Mouse (Mus musculus) kidney, adult 2 months (tissue): Measurements from ENCODE around the gene Fosl2.

ENCODE experiments used
- CTCF ChIP-seq: fragments of 200-500 bp; conservative IDR thresholded peaks from 2 replicates; pipeline ENCODE4 v1.5.1; 2011; ENCODE audit warnings: low read depth, mild to moderate bottlenecking, control low read depth, low read length, moderate library complexity, mixed read lengths; ENCODE audit not compliant: insufficient read depth, insufficient read length
- POLR2A ChIP-seq: fragments of 200-500 bp; IDR thresholded peaks from one replicate; pipeline ENCODE4 v1.6.1; 2011; ENCODE audit warnings: low read depth, low read length, control low read depth

GRCm38 (mm10) chr5:32155927-32156326 lies 20.3 kb downstream of the Fosl2 start:
- TF ChIP-seq POLR2A (no peak), CTCF (no peak)
